Mouse (Mus musculus): ENCODE results near the gene Acvr1b.

- TF ChIP-seq GATA1 (IDR thresholded peaks at IDR 0.05; ENCODE audit: borderline replicate concordance, low read length) (no peak), FLI1 (IDR thresholded peaks at IDR 0.05; ENCODE audit: low read length) (no peak)
These were observed 84.6 kb downstream of the Acvr1b start for GRCm38 (mm10) chr15:101258420-101258819.

Measured in megakaryocyte, embryonic 14.5 days (primary cell).